Mouse (Mus musculus) intestine, embryonic 14.5 days (tissue): ENCODE measurements around the gene Tbc1d30. TPM values are rescaled to one million over a fixed set of nuclear protein-coding genes. Genes with fewer than 3 reads are reported as not detected.

Source experiments
- ATAC-seq: fragments of 200-750 bp; cut with Nextera tagmentation; replicated peaks from 2 replicates; pipeline ENCODE4 v1.8.0; 2017; ENCODE audit warnings: low read depth, moderate number of reproducible peaks, moderate TSS enrichment, moderate library complexity; ENCODE audit not compliant: low FRiP score, low TSS enrichment
- DNase-seq: peaks from one replicate; pipeline ENCODE4 v3.0.0-alpha.2; 2018; ENCODE audit warnings: low spot score
- H3K27ac ChIP-seq: fragments of 300-500 bp; sonication (generic); 2 replicates; pipeline ENCODE4 v1.5.1; 2014; ENCODE audit warnings: low read depth, mild to moderate bottlenecking, control low read depth
- H3K27me3 ChIP-seq: fragments of 300-500 bp; sonication (generic); replicated peaks from 2 replicates; pipeline ENCODE4 v1.6.1; 2014; ENCODE audit warnings: low read length, control low read depth; ENCODE audit not compliant: control insufficient read depth, insufficient read depth
- H3K36me3 ChIP-seq: fragments of 300-500 bp; sonication (generic); 2 replicates; pipeline ENCODE4 v1.6.1; 2014; ENCODE audit warnings: low read length, control low read depth; ENCODE audit not compliant: control insufficient read depth, insufficient read depth
- H3K4me1 ChIP-seq: fragments of 300-500 bp; sonication (generic); replicated peaks from 2 replicates; pipeline ENCODE4 v1.6.1; 2014; ENCODE audit warnings: low read length, control low read depth, mixed read lengths; ENCODE audit not compliant: control insufficient read depth, insufficient read depth
- H3K4me2 ChIP-seq: fragments of 300-500 bp; sonication (generic); 2 replicates; pipeline ENCODE4 v1.6.1; 2014; ENCODE audit warnings: low read length
- H3K4me3 ChIP-seq: fragments of 300-500 bp; sonication (generic); 2 replicates; pipeline ENCODE4 v1.5.1; 2014; ENCODE audit warnings: low read depth, low read length, control low read depth, mixed read lengths
- H3K9ac ChIP-seq: fragments of 300-500 bp; sonication (generic); 2 replicates; pipeline ENCODE4 v1.6.1; 2014; ENCODE audit warnings: mild to moderate bottlenecking, low read length
- H3K9me3 ChIP-seq: fragments of 300-500 bp; sonication (generic); 2 replicates; pipeline ENCODE4 v1.6.1; 2016; ENCODE audit warnings: low read length, control low read depth; ENCODE audit not compliant: control insufficient read depth
- WGBS: fragments of 180-500 bp; shearing (Covaris S2); extraction: QIAGEN DNeasy Blood & Tissue Kit; methylation state at CpG from one replicate; pipeline ENCODE4 v1.1.7; 2014; 5-methylcytosine and 5-hydroxymethylcytosine counted together
- polyA plus RNA-seq: library from polyadenylated mRNA; unstranded; fragments of >200 nt; fragmentation: Nextera tagmentation; extraction: Ambion mirVana; gene quantifications from 2 replicates; pipeline ENCODE4 v1.2.1, GENCODE M21; 2014

Gene Tbc1d30
- polyA plus RNA-seq, 1 experiment from 2014 or later = 3.8 TPM

DNA sequence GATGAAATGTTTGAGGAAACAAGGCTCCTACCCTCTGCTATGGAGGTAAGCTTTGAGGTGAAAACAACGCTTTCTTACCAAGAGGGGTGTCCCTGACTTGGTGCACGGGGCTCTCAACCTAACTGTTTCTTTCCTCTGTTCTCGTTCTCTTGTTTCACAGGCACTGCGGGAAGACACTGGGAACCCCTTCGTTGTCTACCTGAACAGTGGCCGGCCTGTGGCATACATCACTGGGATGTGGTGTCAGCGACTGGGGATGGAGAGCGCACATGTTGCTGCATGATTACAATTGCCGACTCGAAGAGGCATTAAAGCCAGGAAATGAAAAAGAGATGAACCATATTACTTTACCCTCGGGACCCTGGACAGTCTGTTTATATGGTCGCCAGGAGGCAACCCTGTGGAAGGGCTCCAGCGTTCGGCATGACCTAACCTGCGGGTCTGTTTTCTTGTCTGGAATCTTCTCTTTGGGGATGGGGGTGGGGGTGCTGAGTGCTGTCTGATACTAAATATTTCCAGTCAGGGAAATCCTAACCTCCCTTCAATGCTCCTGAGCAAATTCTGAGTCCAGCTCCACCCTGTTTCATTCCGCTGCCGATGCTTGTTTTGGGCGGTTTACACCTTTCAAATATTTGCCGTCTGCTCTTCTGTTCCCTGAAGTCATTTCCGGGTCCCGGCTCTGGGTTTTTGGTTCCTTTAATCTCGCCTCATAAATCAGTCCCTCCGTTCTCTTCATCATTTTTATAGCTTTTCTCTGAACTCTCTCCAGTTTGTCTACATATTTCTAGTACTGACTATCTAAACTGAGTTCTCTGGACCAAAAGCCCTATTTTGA is 107.5 kb downstream of the Tbc1d30 start:
- 33% methylated on average over 23 of the region's 23 CpGs for WGBS
- H3K4me2 ChIP-seq = peak overlapping the region; percentile 6; the same call in 1 of the 2 replicates

GRCm38 (mm10) chr10:121242596-121242995 is 108.5 kb downstream of the Tbc1d30 start:
- Histone ChIP-seq H3K4me3 (no peak overlapping the region), H3K9ac (no peak overlapping the region), H3K36me3 (no peaks in the 10 kb centered on the region), H3K27me3 (no peaks in the 10 kb centered on the region), H3K9me3 (no peaks in the 10 kb centered on the region), H3K4me1 (peaks cover 10% of the 10 kb centered on the region), H3K4me2 (no peak overlapping the region), H3K27ac (no peak overlapping the region)
- DNase-seq = no peak
- no peak for ATAC-seq
- 70% methylated on average over 10 of the region's 10 CpGs for WGBS

More for the DNA sequence above, 107.5 kb downstream of the Tbc1d30 start:
- Histone ChIP-seq H3K36me3 (no peaks in the 10 kb centered on the region), H3K9me3 (no peaks in the 10 kb centered on the region), H3K4me3 (no peak overlapping the region), H3K9ac (no peak overlapping the region), H3K27me3 (no peaks in the 10 kb centered on the region), H3K4me1 (peaks cover 10% of the 10 kb centered on the region), H3K27ac (no peak overlapping the region)
- DNase-seq = no peak
- no peak for ATAC-seq

DNA sequence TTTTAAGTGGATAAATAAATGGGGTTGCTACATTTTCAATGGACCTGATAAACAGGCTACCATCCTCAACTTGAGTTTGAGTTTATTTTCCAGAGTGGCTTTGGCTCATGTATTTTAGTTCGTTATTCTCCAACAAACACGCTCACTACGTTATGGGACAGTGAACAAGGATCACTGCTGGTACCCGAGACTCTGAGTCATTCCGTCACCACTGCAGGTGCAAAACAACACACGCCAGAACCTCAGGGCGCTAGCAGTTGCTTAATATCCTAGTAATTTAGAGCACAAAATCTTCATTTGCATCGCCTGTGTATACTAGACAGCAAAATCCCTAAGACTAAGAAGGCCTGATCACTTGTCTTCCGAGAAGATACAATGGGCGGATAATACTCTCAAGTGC is 112.0 kb downstream of the Tbc1d30 start:
- Histone ChIP-seq H3K4me1 (peaks cover 8% of the 10 kb centered on the region), H3K9me3 (no peaks in the 10 kb centered on the region), H3K27ac (no peak overlapping the region), H3K4me3 (no peak overlapping the region), H3K36me3 (no peaks in the 10 kb centered on the region), H3K4me2 (no peak overlapping the region), H3K27me3 (no peaks in the 10 kb centered on the region), H3K9ac (no peak overlapping the region)
- DNase-seq (no peak), ATAC-seq (no peak)
- WGBS = 91% methylated on average over 10 of the region's 10 CpGs

DNA sequence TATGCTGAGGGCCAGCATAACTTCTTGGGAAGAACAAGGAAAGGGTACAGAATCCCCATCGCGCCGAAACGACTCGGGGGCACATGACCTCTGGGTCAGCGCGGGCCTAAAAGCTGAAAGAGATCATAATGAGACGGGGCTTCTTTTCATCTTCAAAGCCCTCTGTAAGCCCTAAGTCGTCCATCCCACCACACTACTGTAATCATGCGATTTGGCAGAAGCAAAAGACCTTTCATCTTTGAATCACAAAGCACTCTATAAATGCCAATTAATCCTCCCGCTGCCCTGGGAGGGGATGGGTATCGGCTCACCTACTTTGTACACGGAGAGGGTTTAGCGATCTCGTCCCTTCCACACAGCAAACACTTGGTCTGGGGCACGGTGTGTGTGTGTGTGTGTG is 112.5 kb downstream of the Tbc1d30 start:
- H3K27ac ChIP-seq = no peak overlapping the region
- H3K36me3 ChIP-seq = no peaks in the 10 kb centered on the region
- ATAC-seq (no peak), DNase-seq (no peak)
- H3K4me3 ChIP-seq = no peak overlapping the region
- H3K4me1 ChIP-seq = peaks cover 3% of the 10 kb centered on the region; the same call in 1 of the 2 replicates
- H3K4me2 ChIP-seq = no peak overlapping the region
- H3K27me3 ChIP-seq = no peaks in the 10 kb centered on the region
- no peak overlapping the region for H3K9ac ChIP-seq
- H3K9me3 ChIP-seq = no peaks in the 10 kb centered on the region
- 66% methylated on average over 16 of the region's 16 CpGs for WGBS

DNA sequence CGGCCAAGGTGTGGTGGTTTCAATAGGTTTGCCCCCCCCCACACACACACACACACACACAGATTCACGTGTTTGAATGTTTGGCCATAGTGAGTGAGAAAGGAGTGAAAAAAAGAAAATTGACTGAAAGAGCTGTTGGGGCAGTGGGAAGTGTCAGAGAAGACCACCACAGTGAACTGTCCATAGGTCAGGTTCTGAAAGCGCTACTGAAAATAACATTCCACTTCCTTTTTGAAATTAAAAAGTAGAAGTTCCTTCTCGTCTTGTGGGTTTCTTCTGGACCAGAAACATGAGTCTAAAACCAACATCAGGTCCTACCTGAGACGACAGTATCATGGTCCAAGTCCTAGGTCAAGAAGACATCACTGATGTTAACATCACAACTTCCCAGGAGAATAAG is 113.7 kb downstream of the Tbc1d30 start:
- Histone ChIP-seq H3K27ac (no peak overlapping the region), H3K36me3 (no peaks in the 10 kb centered on the region), H3K27me3 (no peaks in the 10 kb centered on the region), H3K9me3 (no peaks in the 10 kb centered on the region), H3K4me2 (no peak overlapping the region), H3K4me1 (no peaks in the 10 kb centered on the region), H3K4me3 (no peak overlapping the region), H3K9ac (no peak overlapping the region)
- 77% methylated on average over 5 of the region's 5 CpGs for WGBS
- ATAC-seq = no peak
- DNase-seq = no peak

DNA sequence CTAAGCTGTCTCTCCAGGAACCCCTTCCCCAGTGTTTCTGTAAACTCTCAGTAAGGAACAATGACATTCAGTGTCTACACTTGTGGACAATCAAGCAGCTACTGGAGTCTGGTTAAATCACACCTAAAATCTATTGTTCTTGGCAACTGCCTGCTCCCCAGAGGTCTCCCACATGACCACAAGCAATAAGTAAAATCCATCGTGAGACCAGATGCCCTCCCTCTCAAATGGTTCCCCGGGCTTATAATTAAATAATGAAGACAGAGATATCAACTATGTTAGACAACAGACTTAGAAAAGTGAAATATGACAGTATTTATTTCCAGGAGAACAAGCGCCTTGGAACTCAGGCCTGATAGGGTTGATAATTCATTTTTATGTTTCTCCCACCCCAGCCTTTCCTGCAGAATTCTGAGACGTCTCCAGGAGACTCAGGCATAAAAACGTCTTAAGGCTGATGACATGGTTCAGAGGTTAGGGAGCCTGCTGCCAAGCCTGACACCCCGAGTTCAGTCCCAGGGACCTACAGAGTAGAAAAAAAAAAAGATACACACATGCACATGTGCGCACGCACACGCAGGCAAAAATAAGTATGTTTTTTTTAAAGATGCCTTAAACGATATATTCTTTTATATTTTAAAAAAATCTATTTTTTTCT is 115.8 kb downstream of the Tbc1d30 start:
- Histone ChIP-seq H3K4me1 (no peaks in the 10 kb centered on the region), H3K4me3 (no peak overlapping the region), H3K27me3 (no peaks in the 10 kb centered on the region), H3K9ac (no peak overlapping the region), H3K4me2 (no peak overlapping the region), H3K36me3 (no peaks in the 10 kb centered on the region), H3K27ac (no peak overlapping the region), H3K9me3 (no peaks in the 10 kb centered on the region)
- ATAC-seq (no peak), DNase-seq (no peak)
- WGBS = 60% methylated on average over 10 of the region's 10 CpGs

GRCm38 (mm10) chr10:121234476-121234875 is 116.6 kb downstream of the Tbc1d30 start:
- DNase-seq (no peak), ATAC-seq (no peak)
- H3K9ac ChIP-seq = no peak overlapping the region
- H3K9me3 ChIP-seq = no peaks in the 10 kb centered on the region
- H3K4me2 ChIP-seq = no peak overlapping the region
- no peaks in the 10 kb centered on the region for H3K36me3 ChIP-seq
- H3K4me3 ChIP-seq = no peak overlapping the region
- WGBS = 71% methylated on average over 3 of the region's 3 CpGs
- H3K27ac ChIP-seq = no peak overlapping the region
- H3K27me3 ChIP-seq = no peaks in the 10 kb centered on the region
- no peaks in the 10 kb centered on the region for H3K4me1 ChIP-seq

DNA sequence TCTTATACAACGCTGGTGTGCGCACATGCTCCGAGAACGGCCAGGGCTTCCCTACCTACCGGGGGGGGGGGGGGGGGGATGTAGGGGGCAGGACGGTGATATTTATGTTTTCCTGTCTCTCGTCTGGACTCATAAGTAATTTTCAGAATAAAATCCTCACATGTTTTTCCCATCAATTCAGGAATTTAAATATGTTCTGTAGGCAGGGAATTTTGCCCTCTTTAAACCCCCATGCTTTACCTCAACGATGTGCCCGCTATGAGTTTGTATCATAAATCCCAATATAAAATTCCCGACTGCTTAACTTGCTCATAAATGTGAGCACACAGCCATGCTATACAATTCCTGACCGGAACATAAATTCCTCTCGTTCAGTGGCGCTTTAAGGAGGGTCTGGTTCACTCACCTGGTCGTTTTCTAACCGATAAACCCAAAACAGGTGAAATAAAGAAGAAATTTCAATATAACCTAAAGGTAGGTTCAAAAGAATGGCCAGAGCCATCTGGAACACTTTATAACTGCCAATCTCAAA is 122.6 kb downstream of the Tbc1d30 start:
- Histone ChIP-seq H3K27ac (no peak overlapping the region), H3K9me3 (no peaks in the 10 kb centered on the region), H3K36me3 (no peaks in the 10 kb centered on the region), H3K9ac (no peak overlapping the region), H3K27me3 (no peaks in the 10 kb centered on the region), H3K4me1 (no peaks in the 10 kb centered on the region), H3K4me2 (no peak overlapping the region), H3K4me3 (no peak overlapping the region)
- ATAC-seq (no peak), DNase-seq (no peak)
- 76% methylated on average over 14 of the region's 15 CpGs for WGBS
